Mouse (Mus musculus) lung, adult 10 weeks (tissue): ENCODE data around the gene Ddx46. TPM values are rescaled to one million over a fixed set of nuclear protein-coding genes. Genes with fewer than 3 reads are reported as not detected.

Source experiments
- polyA plus RNA-seq: library from polyadenylated mRNA; stranded (reverse); fragments of 350-450 nt; fragmentation: Illumina TruSeq; extraction: RNeasy Lipid Tissue Mini Kit (QIAGEN cat#74804); gene quantifications from one replicate; pipeline ENCODE4 v1.2.3, GENCODE M21; 2014; ENCODE audit warnings: low read depth, low replicate concordance; ENCODE audit not compliant: insufficient read depth

Ddx46 gene
- polyA plus RNA-seq: 12.5 TPM

DNA sequence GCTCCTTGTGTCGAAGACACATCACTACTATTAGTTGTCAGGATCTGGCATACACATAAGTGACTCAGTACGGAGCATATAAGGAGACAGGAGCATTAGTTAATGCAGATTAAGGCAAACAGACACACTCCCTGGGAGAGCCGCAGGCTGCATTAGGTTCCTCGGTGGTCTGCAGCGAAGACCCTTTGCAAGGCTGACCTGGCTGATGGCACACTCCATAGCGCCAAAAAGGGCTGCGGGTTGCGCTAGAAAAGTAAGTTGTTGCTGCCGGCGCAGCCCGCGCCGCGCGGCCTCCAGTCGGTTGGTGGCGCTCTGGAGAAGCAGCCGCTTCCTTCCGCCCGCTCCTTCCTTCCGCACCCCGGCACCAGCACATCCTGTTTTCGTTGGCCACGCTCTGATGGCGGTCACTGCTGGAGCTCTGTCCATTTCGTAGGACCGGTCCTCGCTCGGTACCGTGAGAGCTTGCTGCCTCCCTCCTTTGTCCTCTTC is at the start of gene Ddx46:
Gene Ddx46, plus strand, starts transcription at position 389 of the 489 bp plus-strand sequence.

DNA sequence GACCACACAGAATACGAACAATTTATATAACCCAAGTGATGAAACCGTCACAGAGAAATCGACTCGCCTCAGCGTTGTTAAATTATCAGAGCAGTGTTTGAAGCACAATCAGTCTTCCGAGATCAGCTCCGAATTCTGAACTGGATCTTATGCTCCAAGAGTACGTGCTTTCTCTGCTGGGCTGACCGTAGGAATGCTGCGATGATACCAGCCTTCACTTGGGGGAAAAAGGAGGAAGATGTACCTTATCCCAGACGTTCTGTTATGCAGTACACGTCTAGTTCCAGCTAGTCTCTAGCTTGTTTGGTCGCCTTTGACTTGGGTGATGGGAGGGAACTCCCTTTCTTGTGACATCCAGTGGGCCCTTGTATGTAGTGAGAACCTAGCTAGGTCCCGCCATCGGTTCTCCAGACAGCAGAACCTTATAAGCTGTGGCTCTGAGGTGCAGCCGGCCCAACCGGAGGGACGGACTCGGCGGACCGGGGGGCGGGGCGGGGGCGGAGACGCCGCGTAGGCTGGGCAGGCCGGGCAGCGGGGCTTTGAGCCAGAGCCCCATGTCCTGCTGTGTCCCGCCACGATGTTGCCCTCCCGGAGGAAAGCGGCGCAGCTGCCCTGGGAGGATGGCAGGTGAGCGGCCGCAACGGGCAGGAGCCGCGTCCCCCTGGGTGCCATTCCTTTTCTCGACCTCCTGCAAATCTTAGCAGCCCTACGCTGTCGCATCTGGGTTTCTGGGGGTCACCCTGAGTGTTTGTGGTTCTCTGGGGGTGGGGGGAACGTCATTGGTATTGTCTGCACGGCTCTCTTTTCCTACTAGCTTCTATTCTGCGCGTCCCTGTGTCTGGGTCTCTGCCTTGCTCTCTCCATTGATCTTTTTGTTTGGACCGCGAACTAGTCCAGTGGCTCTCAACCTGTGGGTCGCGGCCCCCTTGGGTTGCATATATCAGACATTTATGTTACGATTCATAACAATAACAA is 35.0 kb upstream of the Ddx46 start, which contains the start of gene B4galt7:
Gene B4galt7, plus strand, starts transcription at position 331 of the 975 bp plus-strand sequence.

DNA sequence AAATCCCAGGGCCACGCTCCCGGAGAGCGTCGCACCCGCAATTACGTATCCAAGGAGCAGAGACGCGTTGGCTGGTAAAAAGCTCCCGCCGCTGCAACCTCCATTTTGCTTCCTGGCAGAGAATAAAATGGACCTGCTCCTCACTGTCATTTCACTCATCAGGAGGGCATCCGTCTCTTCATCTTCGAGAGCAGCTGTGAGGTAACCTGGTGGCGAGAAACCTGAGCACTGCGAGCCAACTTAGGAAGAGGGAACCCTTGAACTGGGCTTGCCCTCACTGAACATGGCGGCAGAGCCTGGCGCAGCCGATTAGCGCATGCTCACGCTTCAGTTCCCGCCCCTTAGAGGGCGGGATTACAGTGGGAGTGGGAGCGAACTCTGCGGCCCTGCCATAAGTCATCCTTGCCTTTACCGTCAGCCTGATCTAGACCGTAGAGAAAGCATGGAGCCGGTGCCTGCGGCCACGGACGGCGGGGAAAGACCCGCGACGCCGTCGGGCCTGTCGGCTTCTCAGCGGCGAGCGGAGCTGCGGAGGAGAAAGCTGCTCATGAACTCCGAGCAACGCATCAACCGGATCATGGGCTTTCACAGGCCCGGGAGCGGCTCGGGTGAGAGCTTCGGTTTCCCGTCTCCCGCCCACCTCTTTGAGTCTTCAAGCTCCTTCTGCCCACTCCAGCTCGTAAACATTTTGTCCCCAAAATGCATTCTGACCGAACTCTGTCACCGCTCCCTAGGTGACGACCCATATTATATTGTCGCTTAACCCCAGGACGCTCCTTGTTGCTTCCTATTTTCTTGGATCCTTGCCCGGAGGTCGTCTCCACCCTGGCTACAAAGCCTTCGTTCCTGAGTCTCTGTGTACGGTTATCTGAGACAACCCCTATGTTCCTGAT is 11.9 kb upstream of the Ddx46 start, which contains the start of gene Caml:
Gene Caml, plus strand, starts transcription at position 357 of the 893 bp plus-strand sequence.

GRCm38 (mm10) chr13:55692535-55693242 is 57.9 kb downstream of the Ddx46 start, which contains the start of gene B230219D22Rik:
B230219D22Rik (plus strand) TSS chr13:55693124.

DNA sequence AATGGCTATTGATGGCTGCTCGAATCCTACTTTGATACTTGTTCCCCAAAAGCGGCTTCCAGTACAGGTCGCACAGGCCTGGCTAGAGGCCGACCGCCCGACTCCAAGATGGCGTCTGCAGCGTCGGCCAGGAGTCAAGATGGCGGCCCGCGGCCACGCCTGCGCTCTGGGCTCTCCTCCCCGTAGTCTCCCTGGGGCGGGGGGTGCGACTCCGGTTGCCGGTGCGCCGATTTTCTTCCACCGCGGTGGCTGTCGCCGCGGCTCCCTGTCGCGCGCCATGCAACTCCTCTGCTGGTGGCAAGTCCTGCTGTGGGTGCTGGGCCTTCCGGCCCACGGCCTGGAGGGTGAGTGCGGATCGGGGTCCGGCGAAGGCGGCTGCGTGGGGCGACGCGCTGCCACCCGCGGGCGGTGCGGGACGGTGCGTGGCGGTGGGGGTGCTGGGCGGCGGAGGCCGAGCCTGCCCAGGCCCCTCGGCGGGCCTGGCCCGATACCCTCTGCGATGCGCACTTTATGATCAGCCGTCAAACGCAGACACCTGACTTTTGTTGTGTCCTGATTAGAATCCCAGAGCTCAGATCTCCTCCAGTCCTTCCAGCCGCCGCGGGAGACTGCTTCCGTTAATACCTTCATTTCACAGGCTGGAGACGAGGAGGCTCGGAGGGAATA is 79.8 kb downstream of the Ddx46 start, which contains the start of gene Txndc15:
Gene Txndc15, plus strand, starts transcription at position 150 of the 666 bp plus-strand sequence.

DNA sequence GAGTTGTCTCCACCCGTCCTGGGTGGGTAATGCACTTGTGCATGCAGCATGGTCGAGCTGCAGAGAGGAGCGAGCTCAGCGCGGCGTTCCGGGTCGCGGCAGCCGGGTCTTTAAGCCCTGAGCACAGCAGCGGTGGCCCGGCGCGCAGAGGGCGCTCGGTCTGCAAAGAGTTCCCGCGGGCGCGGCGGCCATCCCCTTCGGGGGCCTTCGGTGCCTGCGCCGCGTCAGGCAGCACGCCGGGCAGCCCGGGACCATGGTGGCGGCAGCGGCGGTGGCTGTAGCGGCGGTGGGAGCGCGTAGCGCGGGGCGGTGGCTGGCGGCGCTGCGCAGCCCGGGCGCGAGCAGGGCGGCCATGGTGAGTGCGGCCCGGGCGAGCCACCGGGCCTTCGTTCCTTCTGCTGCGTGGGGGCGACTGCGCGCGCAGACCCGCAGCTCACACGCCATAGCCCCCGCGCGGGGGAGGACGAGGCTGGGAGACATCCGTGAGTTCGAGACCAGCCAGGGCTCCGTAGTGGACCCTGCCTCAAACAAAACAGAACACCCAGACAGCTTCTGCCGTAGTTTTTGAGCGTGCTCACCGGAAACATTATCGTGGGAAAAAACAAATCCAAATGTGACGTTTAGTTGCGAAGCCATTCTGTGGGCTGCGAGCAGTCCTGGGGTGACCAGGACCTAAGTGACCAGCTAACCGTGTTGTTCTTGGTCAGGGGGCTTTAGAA is 92.5 kb downstream of the Ddx46 start, which contains the start of gene Pcbd2:
Gene Pcbd2, plus strand, starts transcription at position 249 of the 719 bp plus-strand sequence.

Other genes with a start within 250 kb of the Ddx46 start
- not detected for gene Slc34a1, start 236.8 kb upstream of the Ddx46 start, polyA plus RNA-seq
- not detected for gene Pfn3, start 219.8 kb upstream of the Ddx46 start, polyA plus RNA-seq
- gene F12, start 208.2 kb upstream of the Ddx46 start, polyA plus RNA-seq: 0.11 TPM
- 26.2 TPM for gene Grk6, start 190.0 kb upstream of the Ddx46 start, polyA plus RNA-seq
- 1.3 TPM for gene Prr7, start 170.8 kb upstream of the Ddx46 start, polyA plus RNA-seq
- gene Dbn1, start 146.9 kb upstream of the Ddx46 start, polyA plus RNA-seq: 5.0 TPM
- 31.3 TPM for gene Pdlim7, start 121.4 kb upstream of the Ddx46 start, polyA plus RNA-seq
- 17.2 TPM for gene Dok3, start 105.7 kb upstream of the Ddx46 start, polyA plus RNA-seq
- gene Ddx41, start 98.4 kb upstream of the Ddx46 start, polyA plus RNA-seq: 22.7 TPM
- gene Fam193b, start 63.9 kb upstream of the Ddx46 start, polyA plus RNA-seq: 54.6 TPM
- 140 TPM for gene Tmed9, start 61.3 kb upstream of the Ddx46 start, polyA plus RNA-seq
- gene B4galt7, start 35.1 kb upstream of the Ddx46 start, polyA plus RNA-seq: 12.9 TPM
- gene Caml, start 12.0 kb upstream of the Ddx46 start, polyA plus RNA-seq: 28.7 TPM
- 31.7 TPM for gene B230219D22Rik, start 58.1 kb downstream of the Ddx46 start, polyA plus RNA-seq
- 49.7 TPM for gene Txndc15, start 79.6 kb downstream of the Ddx46 start, polyA plus RNA-seq
- gene Pcbd2, start 92.3 kb downstream of the Ddx46 start, polyA plus RNA-seq: 52.6 TPM
- gene Catsper3, start 149.5 kb downstream of the Ddx46 start, polyA plus RNA-seq: not detected
- gene Pitx1, start 201.2 kb downstream of the Ddx46 start, polyA plus RNA-seq: not detected